In the genomic region with DNA sequence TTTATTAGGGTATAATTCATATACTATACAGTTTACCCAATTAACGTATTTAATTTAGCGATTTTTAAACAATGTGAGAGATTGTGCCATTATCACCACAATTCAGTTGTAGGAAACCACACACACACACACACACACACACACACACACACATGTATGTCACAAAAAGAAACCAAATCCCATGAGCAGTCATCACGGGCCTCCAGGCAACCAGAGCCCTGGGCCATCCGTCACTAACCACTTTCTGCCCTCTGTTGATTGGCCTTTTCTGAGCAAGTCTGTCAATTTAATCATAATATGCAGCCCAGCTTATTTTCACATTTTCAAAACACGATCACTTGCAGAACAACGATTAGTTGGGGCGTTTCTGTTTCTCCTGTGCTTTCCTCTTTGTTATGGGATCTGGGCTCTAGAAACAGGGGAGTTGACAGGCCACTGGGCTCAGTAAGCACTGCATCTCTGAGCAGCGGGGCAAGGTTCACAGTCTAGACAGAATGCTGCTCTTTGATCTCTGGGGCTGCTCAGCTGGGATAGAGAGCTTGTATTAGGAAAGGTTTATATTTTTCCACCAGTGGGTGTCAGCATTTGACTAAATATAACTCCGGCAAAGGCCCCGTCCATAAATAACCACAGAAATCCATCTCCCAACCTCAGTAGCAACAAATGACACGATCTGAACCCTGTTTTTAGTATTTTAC, we compare ENCODE assay signal across 8 mouse cellular contexts. TPM values are rescaled to one million over a fixed set of nuclear protein-coding genes. Genes with fewer than 3 reads are reported as not detected.
DNase-seq lines count a peak whose midpoint lies in the region; ATAC-seq and TF ChIP-seq lines count a peak whose summit lies in the region.

No protein-coding gene starts in this region.

- peak; percentile 87 for ATAC-seq in forebrain, embryonic 15.5 days (replicated peaks)
- ATAC-seq in lung, embryonic 16.5 days (ENCODE audit: low read depth), result peak; percentile 73

- no peak for TF ChIP-seq POLR2A in kidney, adult 2 months (IDR thresholded peaks at IDR 0.05; ENCODE audit: low read depth, low read length)
- no peak for TF ChIP-seq POLR2A in small intestine, adult 2 months (IDR thresholded peaks at IDR 0.05; ENCODE audit: low read depth, low read length)

- TF ChIP-seq CTCF in gastrocnemius, adult 2 months (IDR thresholded peaks at IDR 0.05), result peak; percentile 66
- peak; percentile 24; the same call in 1 of the 2 replicates for TF ChIP-seq CTCF in kidney, adult 2 months (conservative IDR thresholded peaks at IDR 0.05; ENCODE audit: insufficient read depth, insufficient read length, low read depth, low read length)
- peak; percentile 18; the same call in 1 of the 2 replicates for TF ChIP-seq CTCF in small intestine, adult 2 months (IDR thresholded peaks at IDR 0.05; ENCODE audit: extremely low read depth, insufficient read length, insufficient replicate concordance, low read depth, low read length)

- no peak overlapping the region for H3K9ac ChIP-seq in forebrain, embryonic 15.5 days (replicated peaks)
- no peak overlapping the region for H3K9ac ChIP-seq in lung, embryonic 16.5 days (ENCODE audit: low read length)

- intact Hi-C loops in gastrocnemius, adult 2 months (cut with DNase I), result loop anchor here (5.0 to 10.0 kb wide), 3 partner anchors 264 to 412 kb away; partner anchors contain the start of gene Lhfpl2

- H3K9me3 ChIP-seq in forebrain, embryonic 15.5 days, result no peaks in the 10 kb centered on the region
- H3K9me3 ChIP-seq in lung, embryonic 16.5 days (ENCODE audit: control insufficient read depth, low read length), result peaks cover 2% of the 10 kb centered on the region; the same call in 1 of the 2 replicates

- no peaks in the 10 kb centered on the region for H3K27me3 ChIP-seq in forebrain, embryonic 15.5 days
- no peaks in the 10 kb centered on the region for H3K27me3 ChIP-seq in kidney, adult 2 months (replicated peaks; ENCODE audit: control insufficient read depth, insufficient read depth, low read length)
- H3K27me3 ChIP-seq in lung, embryonic 16.5 days (ENCODE audit: control insufficient read depth, insufficient read depth, low read depth, low read length), result no peaks in the 10 kb centered on the region
- no peaks in the 10 kb centered on the region for H3K27me3 ChIP-seq in small intestine, adult 2 months (ENCODE audit: control insufficient read depth, insufficient read depth, low read length)

- DNase-seq in gastrocnemius, adult 2 months, result no peak
- no peak for DNase-seq in gastrocnemius, adult 8-10 months (ENCODE audit: low spot score in 2 of 2)
- DNase-seq in Muller cell, postnatal 12 days (ENCODE audit: inconsistent ontology term), result peak; percentile 64
- DNase-seq in kidney, adult 2 months, result peak; percentile 84
- DNase-seq in testis, postnatal 14 days (ENCODE audit: low spot score), result no peak

- 48% methylated on average over 11 of the region's 11 CpGs for WGBS in forebrain, embryonic 15.5 days
- 36% methylated on average over 11 of the region's 11 CpGs for WGBS in kidney, adult 2 months
- WGBS in lung, embryonic 16.5 days, result 41% methylated on average over 11 of the region's 11 CpGs
- WGBS in small intestine, adult 2 months, result 37% methylated on average over 11 of the region's 11 CpGs

- no peaks in the 10 kb centered on the region for H3K36me3 ChIP-seq in forebrain, embryonic 15.5 days
- H3K36me3 ChIP-seq in kidney, adult 2 months (ENCODE audit: control insufficient read depth, insufficient read depth, low read length), result no peaks in the 10 kb centered on the region; the same call in 1 of the 2 replicates
- H3K36me3 ChIP-seq in lung, embryonic 16.5 days (ENCODE audit: control insufficient read depth, insufficient read depth, low read length), result peaks cover 2% of the 10 kb centered on the region; the same call in 1 of the 2 replicates
- no peaks in the 10 kb centered on the region; the same call in 1 of the 2 replicates for H3K36me3 ChIP-seq in small intestine, adult 2 months (ENCODE audit: control insufficient read depth, insufficient read depth, low read length)

- H3K4me3 ChIP-seq in gastrocnemius, adult 2 months, result no peak overlapping the region
- H3K4me3 ChIP-seq in forebrain, embryonic 15.5 days, result no peak overlapping the region
- no peak overlapping the region for H3K4me3 ChIP-seq in kidney, adult 2 months (ENCODE audit: insufficient read depth, low read depth, low read length)
- H3K4me3 ChIP-seq in lung, embryonic 16.5 days (ENCODE audit: low read length), result no peak overlapping the region
- no peak overlapping the region for H3K4me3 ChIP-seq in small intestine, adult 2 months (ENCODE audit: low read depth, low read length)

- no peaks in the 10 kb centered on the region; the same call in 1 of the 2 replicates for H3K4me1 ChIP-seq in forebrain, embryonic 15.5 days
- H3K4me1 ChIP-seq in kidney, adult 2 months (ENCODE audit: control insufficient read depth, insufficient read depth, low read length), result no peaks in the 10 kb centered on the region
- H3K4me1 ChIP-seq in lung, embryonic 16.5 days (replicated peaks; ENCODE audit: control insufficient read depth, insufficient read depth, low read length), result 0 out of 2 replicates have a peak, but pooled peaks cover 2% of the 10 kb centered on the region
- H3K4me1 ChIP-seq in small intestine, adult 2 months (ENCODE audit: control insufficient read depth, insufficient read depth, insufficient read length, low read length), result no peaks in the 10 kb centered on the region

- no peak overlapping the region for H3K27ac ChIP-seq in gastrocnemius, adult 2 months
- no peak overlapping the region for H3K27ac ChIP-seq in forebrain, embryonic 15.5 days (replicated peaks)
- H3K27ac ChIP-seq in kidney, adult 2 months (ENCODE audit: insufficient read depth, low read depth, low read length), result no peak overlapping the region
- 0 out of 2 replicates have a peak overlapping the region, but pooled peaks have one; percentile 4 for H3K27ac ChIP-seq in lung, embryonic 16.5 days (ENCODE audit: low read length)
- no peak overlapping the region for H3K27ac ChIP-seq in small intestine, adult 2 months (ENCODE audit: insufficient read depth, low read depth, low read length)

- H3K4me2 ChIP-seq in forebrain, embryonic 15.5 days (replicated peaks), result no peak overlapping the region
- H3K4me2 ChIP-seq in lung, embryonic 16.5 days (ENCODE audit: low read depth, low read length), result no peak overlapping the region

RNA-seq across cellular contexts. Expression of gene Arsb, which starts 21.7 kb away (rescaled TPM):
- total RNA-seq in gastrocnemius, adult 2 months (2021), result 1 to 10 TPM; 2.4 to 3.3 TPM
- 1 to 10 TPM; 1.7 to 2.7 (median 2.2) TPM for total RNA-seq in gastrocnemius, adult 8-10 months (2022)
- polyA plus RNA-seq in forebrain, embryonic 15.5 days (2015; fragmentation: Nextera tagmentation; extraction: Ambion mirVana), result 8.1 and 8.2 TPM in 2 replicates
- polyA plus RNA-seq in kidney, adult 2 months (2012; rRNA removed), result 114 and 117 TPM in 2 replicates
- 15.2 and 17.2 TPM in 2 replicates for polyA plus RNA-seq in lung, embryonic 16.5 days (2015; fragmentation: Nextera tagmentation; extraction: Ambion mirVana)
- 6.3 and 6.7 TPM in 2 replicates for polyA plus RNA-seq in small intestine, adult 2 months (2012; rRNA removed)

Comparison
In these comparisons a context has a peak if more than half of its experiments do, and no peak if none do; other contexts are left out.
1. DNase-seq: peak in Muller cell, postnatal 12 days (single experiment) and kidney, adult 2 months (single experiment); none in gastrocnemius, adult 2 months (single experiment), gastrocnemius, adult 8-10 months (0 of 2) and testis, postnatal 14 days (single experiment).
2. Peak in every context shown above with its lines, with median percentiles within 50 percentile points of each other: CTCF ChIP-seq.